Mouse (Mus musculus) kidney, adult 11 months (tissue): ENCODE results near the gene Duox2.

Experiments
- DNase-seq: peaks from one replicate; pipeline ENCODE4 v3.0.0; 2022

The Duox2 gene

GRCm38 (mm10) chr2:122236321-122236720, 61.9 kb downstream of the Duox2 start:
- peak; percentile 58 for DNase-seq

GRCm38 (mm10) chr2:122235425-122235824, 62.8 kb downstream of the Duox2 start:
- peak; percentile 82 for DNase-seq

- peak; percentile 83 for DNase-seq
These were observed 63.5 kb downstream of the Duox2 start, which contains the start of gene Sord for GRCm38 (mm10) chr2:122234611-122235288. Gene Sord (plus strand): TSS chr2:122234749.

- peak; percentile 61 for DNase-seq
These were observed 64.3 kb downstream of the Duox2 start for GRCm38 (mm10) chr2:122233759-122234557.

GRCm38 (mm10) chr2:122233341-122233740, 64.9 kb downstream of the Duox2 start:
- DNase-seq, result no peak

GRCm38 (mm10) chr2:122231616-122232015, 66.6 kb downstream of the Duox2 start:
- DNase-seq, result no peak

GRCm38 (mm10) chr2:122230395-122230794, 67.9 kb downstream of the Duox2 start:
- no peak for DNase-seq
